Mouse (Mus musculus) CH12F3 (cell line): ENCODE data around the gene Gm12789.
"Not testable (repeated sequence)": the region's sequence is repeated elsewhere in the genome, so short reads cannot be mapped to it uniquely, and the experiment has no call there.

Experiments
- in situ Hi-C: fragments of 300-500 bp; cut with MboI; formaldehyde crosslinking; loops from 2 replicates; pipeline ENCODE4 v1.14.3; 2020; ENCODE audit warnings: low sequenced_read_pairs

Gene Gm12789

DNA sequence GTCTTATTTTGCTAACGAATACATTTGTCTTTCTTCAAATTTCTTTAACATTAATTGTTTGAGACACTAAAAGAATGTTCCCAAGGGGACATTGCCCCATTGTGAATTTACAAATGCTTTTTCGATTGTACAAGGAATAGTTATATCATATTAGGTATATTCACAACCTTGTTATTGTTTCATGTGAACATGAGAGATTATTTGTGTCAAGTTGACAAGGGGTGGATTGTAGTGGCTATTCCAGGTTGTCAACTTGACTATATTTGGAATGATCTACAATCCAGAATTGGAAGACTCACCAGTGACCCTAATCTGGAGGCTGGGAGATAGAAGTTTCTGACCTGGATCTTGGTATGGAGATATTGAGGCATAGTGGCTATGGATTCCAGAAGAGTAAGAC is at the start of gene Gm12789:
TSS of gene Gm12789 (plus strand) at position 301 of the 400 bp plus-strand sequence.
- in situ Hi-C loops, result not testable (repeated sequence)

DNA sequence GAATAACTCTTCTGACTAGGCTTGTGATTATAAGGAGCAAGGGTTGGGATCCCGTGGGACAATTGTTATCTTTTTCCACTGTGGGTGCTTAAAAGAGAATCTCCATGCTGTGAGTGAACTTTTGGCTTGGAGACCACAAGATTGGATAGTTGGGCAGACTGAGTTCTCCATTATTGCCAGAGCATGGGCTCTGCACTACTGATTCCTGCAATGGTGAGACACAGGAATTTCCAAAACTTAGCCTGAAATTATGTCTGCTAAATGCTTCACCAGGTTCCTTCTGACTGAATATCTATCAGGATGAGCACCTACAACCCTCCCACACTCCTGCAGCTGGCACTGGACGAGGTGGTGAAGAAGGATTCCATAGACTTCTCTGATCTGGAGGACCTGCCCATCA is 46.3 kb upstream of the Gm12789 start, which contains the start of gene Gm12794:
TSS of gene Gm12794 (plus strand) at position 301 of the 400 bp plus-strand sequence.
- in situ Hi-C loops, result not testable (repeated sequence)

DNA sequence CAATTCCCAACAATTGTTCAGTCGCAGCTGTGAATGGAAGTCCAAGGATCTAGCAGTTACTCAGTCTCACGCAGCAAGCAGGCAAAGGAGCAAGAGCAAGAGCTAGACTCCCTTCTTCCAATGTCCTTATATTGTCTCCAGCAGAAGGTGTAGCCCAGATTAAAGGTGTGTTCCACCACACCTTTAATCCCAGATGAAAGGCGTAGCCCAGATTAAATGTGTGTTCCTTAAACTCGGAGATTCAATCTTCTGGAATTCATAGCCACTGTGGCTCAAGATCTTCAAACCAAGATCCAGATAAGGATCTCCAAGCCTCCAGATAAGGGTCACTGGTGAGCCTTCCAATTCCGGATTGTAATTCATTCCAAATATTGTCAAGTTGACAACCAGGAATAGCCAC is 5.5 kb upstream of the Gm12789 start, which contains the start of gene Gm12790:
TSS of gene Gm12790 (minus strand) at position 101 of the 400 bp plus-strand sequence.
- in situ Hi-C loops, result not testable (repeated sequence)

DNA sequence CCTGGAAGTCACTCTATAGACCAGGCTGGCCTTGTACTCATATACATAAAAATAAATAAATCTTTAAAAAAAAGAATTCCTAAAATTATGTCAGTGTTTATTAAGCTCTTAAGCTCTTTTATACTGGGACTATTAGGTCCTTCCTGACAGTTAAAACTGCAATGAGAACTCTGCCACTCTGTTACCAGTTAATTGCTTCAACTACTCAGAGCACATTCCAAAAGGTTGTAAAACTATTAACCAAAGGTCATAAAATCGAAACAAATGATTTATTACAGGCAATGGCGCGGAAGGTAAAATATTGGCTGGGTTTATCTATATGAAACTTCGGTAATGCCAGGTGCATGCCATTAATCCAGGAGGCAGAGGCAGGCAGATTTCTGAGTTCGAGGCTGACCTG is 748 bp upstream of the Gm12789 start:
- in situ Hi-C loops, result no loop called here

DNA sequence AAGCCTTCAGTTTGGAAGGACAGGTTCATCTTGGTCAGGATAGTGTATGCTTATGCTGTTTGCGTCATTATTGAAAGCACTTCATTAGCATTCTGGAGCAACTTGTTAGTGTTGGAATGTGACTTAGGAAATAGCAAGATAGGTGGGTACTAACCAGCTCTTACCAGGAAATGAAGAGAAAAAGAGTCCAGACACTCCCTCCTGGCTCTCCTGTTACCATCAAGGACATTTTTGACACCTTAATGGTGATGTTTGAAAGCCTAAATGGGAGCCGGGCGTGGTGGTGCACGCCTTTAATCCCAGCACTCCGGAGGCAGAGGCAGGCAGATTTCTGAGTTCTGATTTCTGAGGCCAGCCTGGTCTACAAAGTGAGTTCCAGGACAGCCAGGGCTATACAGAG is 11.0 kb downstream of the Gm12789 start:
- in situ Hi-C loops, result no loop called here

DNA sequence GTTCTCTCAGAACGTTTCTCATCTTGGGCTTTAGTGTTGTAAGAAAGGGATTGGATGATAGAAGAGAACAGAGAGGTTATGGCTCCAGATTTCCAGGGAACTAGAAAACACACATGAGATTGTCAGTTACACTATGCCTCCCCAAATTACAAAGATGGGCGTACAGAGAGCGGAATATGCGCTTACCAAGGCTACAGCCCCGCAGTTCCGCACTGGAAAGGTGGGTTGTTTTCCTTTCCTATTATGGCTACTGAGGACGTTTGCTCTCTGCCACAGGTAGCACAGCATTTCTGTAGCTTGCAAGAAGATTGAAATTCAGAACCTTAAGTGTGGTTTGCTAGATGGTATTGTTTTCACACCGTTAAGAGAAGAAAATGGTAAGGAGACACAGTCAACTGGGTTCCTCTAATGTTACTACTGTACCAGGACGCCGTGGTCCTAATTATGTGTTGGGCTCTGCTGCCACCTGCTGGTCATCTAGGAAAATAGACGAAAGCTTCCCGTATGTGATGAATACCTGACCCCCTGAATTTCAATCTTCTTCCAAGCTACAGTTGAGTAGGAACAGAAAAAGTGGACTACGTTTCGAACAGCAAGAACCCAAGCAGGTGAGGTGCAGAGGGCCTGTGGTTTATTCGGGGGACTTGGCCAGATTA is 12.0 kb downstream of the Gm12789 start:
- in situ Hi-C loops, result no loop called here

DNA sequence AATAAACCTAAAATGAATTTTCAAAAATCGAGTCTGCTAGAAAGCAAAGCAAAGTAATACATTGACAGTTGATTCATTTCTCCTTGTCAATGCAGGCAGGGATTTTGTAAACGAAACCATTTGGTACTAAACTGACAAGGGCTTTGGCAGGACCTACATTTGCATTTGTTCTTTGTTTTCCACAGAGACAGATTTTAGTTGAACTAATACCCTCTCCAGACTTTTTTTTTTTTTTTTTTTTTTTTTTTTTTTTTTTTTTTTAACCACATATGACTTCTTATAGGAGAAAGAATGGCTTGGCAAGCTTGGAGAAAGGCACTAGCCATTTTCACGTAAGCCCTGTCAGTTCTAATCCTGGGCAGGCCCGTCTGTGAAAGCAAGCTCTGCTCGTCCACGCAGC is 40.2 kb downstream of the Gm12789 start:
- in situ Hi-C loops, result no loop called here
